Mouse (Mus musculus): ENCODE results near the gene Eef2.

Eef2 gene

DNA sequence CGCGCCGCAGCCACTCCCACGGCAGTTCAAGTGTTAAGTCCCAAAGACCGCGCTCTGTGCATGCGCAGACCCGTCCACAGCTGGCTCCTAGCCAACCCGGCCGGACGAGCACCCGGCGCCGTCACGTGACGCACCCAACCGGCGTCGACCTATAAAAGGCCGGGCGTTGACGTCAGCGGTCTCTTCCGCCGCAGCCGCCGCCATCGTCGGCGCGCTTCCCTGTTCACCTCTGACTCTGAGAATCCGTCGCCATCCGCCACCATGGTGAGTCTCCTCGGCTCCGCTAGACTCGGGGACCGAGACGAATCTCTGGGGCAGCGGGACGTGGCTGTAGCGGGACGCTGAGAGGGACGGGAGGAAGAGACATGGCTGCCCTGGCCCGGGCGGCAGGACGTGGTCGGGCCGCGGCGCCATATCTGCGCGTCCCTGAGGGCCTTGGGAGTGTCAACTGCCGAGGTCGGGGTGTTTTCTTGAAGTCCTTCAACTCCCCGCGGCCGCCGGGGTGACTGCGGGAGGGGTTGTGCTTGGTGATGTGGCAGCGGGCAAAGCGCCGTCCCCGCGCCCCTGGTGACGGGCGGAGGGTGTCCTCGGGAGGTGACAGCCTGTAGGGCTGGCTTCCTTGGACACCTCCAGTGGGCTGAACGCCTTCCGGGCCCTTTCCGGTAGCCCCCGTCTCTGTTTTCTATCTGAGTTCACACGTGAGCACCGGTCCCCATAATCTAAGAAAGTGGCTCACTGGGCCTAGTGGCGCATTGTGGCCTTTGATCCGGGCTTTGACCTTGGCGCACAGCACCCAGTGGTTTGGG, at the start of gene Eef2:
TSS of gene Eef2 (plus strand) at position 166 of the 806 bp plus-strand sequence.
- peak; percentile 98 for DNase-seq (ENCODE audit: low spot score)

DNA sequence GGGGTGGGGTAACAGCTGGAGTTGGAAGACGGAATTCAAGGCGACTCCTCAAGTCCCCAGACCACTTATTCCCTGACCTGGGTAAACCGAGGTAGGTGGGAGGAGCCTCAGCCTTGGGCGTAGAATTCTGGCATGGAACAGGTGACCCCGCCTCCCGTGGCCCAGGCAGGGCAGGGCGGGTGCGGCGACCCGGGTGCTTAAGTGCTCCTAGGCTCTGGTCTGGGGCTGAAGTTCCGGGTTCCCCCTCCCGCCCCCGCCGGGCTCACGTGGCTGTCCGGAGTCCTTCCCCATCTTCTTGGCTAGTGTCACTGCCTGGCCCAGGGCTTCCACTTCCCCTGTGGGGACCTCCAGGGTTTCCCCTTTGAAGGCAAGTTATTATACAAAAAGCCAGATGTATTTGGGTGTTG, 42.2 kb upstream of the Eef2 start:
- no peak for DNase-seq (ENCODE audit: low spot score)

DNA sequence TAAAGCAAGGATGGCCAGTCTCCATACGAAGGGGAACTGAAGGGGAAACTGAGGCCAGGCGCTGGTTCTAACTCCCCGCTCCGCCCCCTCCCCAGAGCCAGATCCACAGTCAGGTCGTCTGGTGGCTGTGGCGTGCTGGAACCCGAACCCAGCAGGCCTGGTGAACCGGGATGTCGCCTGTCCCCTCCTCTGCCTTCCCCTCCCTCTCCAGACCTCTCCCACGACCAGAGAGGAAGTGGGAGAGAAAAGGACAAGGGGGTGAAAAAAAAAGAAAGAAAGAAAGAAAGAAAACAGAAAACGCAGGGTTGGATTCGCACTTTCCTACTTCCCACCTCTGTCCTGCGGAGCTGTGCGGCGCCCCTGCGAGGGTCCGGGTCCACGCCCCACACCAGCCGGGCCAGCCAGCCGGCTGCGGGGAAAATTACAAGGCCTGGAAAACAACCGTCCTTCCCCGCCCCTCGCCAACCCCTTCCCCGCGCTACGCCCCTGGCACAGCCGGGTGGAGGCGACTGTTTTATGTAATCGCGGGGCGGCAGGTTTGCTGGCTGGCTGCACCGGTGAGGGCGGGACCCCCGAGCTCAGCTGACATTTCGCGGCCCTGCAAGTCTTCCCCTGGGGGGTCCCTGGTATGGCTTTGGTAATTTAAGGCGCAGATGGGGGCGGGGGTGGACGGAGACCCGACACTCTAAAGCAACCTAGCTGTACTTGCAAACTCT, 41.3 kb upstream of the Eef2 start, which contains the start of gene Zbtb7a:
TSS of gene Zbtb7a (plus strand) at position 255 of the 716 bp plus-strand sequence.
- DNase-seq (ENCODE audit: low spot score), result peak; percentile 44

DNA sequence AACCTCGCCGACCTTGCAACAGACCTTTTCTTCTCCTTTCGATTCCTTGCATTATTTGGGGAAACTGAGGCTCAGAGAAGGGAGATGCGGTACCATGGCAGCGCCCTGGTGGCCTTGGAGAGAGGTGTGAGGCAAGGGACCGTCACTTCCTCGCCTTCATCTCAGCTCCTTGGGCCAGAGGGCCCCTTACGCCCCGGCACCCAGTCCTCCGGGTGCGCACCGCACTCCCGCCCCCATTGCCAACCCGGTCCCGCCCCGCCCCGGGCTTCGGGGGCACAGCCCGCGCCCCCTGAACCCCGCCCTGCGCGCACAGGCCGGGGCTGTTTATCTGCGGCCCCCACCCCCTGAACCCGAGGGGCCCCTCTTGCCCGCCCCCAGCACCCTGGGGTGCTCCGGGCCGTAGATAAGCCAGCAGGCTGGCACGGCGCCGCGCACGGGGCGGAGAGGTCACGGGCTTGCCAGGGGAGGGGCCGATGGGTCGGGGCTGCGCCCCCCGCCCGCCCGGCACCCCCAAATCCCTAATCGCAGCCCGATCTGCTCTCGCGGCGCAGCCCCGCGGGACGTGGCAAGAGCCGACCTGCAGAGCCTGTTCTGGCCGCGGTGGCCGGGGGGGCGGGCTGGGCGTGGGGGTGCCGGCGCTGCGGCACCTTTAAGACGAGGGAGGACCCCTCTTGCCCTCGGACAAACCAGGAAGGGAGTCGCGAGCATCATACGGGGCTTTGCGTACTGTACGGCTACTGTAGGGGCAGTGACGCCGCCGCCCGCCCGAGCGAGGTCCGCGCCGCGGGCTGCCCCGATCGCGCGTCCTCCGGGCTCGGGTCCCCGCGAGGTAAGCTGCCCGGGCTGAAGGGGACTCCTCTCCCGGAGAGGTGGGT, 40.4 kb upstream of the Eef2 start:
- DNase-seq (ENCODE audit: low spot score), result peak; percentile 75

DNA sequence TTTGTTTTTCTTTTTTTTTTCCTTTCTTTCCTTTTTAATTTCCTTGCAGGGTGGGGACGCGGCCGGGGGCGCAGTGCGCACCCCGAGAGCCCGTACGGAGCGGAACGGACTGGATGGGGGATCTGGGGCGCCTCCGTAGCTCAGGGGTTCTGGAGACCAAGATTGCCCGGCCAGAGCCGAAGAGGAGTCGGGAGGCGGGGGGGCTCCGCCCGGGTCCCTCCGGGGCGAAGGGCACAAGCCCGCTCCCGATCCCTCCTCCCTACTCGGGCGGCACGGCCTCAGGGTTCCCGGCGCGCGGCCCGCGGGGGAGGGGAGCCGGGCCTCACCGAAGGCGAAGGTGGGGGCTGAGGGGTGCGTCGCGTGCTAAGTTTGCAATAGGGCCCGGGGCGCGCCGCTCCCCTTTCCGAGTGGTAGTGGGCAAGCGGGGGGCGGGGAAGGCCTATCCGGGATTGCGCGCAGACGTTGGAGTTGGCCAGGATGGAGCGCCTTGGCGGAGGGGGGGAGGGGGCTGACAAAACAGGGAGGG, 39.7 kb upstream of the Eef2 start:
- DNase-seq (ENCODE audit: low spot score), result no peak

DNA sequence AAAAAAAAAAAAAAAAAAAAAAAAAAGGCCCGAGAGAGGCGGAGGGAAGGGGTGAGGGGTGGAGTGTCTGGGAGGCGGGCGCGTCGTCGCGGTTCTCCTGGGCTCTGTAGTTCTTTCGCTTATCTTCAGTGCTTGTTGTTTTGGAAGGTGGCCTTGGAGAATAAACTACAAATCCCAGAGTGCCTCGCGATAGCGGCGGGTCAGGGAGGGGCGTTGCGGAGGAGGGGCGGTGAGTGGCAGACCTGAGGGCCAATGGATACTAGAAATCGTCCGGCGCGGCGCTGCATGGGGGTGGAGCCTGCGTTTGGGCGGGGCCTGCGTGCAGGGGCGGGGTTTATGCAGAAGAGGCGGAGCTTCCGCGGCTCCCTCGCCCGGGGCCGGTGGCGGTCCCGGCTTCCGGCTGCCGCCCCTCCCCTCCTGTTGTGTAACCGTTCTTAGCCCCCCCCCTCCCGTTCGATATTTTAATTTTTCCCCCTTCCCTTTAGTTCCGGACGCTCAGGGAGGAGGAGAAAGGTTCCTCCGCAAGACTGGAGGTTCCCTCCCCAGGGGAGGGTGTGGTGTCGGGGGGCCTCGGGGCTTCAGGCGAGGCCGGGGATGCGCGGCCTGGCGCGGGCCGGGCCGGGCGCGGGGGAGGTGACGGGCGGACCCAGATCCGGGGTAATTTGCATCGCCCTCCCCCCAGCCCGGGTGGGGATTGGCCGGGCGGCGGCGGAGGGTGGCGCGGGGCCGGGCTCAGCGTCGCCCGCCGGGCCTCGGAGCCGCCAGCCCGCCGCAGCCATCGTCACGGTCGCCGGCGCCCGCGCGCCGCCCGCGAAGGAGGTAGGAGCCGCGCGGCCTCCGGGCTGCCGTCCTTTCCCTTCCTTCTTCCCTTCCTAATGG, 38.9 kb upstream of the Eef2 start:
- peak; percentile 98 for DNase-seq (ENCODE audit: low spot score)

DNA sequence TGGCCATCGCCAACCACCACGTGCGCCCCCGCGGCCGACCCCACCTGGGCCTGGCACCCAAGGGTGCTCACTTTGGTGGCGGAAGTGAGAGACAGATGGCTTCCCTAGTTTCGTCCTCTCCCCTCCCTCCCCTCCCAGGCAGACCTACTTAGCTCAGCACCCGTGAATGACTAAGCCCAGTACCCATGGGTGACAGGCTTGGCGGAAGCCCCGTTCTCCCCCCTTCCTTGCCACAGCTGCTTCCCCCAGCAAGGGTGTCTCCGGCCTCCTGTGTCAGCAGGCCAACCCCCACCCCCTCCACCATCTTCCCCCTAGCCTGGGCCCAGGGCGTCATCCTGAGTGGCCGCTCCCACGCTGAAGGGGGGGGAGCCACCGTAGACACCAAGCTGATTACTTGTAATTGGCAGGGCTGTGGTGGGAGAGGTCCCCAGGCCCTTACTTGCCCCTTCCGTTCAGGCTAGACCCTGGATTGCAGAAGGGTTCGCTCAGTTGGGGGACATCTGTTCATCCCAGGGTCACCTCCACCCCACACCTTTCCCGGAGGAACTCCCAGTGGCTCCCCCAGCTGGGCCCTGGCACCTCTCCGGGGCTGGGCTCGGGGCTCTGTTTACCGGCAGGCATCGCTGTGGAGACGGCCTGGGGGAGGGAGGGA, 38.2 kb upstream of the Eef2 start:
- peak; percentile 54 for DNase-seq (ENCODE audit: low spot score)

DNA sequence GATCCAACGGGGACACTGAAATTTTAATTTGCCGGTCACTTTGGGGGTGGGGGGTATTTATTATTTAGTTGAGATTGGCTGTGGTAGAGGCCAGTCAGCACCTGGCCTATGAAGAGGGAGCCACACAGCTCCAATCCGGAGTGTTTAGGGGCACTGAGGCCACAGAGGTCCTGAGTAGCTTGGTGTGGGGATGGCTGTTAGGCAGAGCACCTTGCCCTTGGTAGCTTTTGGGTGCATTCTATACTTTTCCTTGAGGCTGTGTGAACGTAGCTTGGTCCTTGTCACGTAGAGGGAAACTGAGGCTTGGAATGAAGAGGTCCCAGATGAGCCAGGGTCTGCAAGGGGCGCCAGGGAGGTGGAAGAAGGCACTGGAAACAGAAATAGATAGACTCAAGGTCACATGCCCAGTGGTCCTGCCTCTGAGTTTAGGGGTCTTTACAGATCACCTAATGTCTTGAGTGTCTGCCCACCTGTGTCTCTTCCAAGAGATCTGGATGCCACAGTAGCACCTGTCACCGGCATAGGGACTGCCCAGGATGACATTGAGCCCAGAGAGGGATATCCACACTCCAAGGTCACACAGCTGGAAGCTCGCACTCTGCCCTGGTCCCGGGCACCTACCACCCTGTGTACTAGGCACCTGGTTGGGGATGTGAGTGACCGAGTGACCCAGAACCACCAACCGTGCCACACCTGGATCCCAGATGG, 37.5 kb upstream of the Eef2 start:
- DNase-seq (ENCODE audit: low spot score), result no peak

DNA sequence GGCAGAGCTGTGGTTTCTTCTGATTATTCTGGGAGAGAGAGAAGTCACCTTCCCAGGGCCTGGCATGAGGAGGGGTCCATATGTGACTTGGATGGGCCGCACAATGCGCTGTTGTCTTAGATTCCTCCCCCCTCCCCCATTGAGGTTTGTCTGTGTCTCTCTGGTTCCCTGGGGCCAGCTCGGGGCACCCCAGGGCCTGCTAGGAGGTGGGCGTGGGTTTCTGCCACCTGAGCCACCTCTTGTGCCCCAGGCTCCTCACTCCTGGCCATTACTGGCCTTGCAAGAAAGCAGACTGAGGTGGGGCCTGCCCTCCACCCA, 36.9 kb upstream of the Eef2 start:
- DNase-seq (ENCODE audit: low spot score), result no peak

DNA sequence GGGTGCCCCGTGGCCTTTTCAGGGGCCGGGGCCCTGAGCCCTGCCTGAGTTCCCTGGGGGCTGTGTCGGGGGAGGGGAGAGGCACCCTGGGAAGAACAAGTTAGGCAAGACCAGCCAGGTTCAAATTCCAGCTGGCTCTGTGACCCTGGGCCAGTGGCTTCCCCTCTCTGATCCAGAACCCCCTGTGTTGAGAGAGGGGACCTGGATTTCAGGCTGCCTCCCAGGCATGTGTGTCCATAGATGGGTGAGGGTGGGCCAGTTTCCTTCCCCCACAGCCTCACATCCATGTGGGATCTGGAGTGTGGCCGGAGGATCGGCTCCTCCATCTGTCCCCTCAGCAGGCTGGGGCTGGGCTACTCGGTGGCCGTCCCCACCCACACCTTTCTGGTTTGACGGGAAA, 36.4 kb upstream of the Eef2 start:
- no peak for DNase-seq (ENCODE audit: low spot score)

DNA sequence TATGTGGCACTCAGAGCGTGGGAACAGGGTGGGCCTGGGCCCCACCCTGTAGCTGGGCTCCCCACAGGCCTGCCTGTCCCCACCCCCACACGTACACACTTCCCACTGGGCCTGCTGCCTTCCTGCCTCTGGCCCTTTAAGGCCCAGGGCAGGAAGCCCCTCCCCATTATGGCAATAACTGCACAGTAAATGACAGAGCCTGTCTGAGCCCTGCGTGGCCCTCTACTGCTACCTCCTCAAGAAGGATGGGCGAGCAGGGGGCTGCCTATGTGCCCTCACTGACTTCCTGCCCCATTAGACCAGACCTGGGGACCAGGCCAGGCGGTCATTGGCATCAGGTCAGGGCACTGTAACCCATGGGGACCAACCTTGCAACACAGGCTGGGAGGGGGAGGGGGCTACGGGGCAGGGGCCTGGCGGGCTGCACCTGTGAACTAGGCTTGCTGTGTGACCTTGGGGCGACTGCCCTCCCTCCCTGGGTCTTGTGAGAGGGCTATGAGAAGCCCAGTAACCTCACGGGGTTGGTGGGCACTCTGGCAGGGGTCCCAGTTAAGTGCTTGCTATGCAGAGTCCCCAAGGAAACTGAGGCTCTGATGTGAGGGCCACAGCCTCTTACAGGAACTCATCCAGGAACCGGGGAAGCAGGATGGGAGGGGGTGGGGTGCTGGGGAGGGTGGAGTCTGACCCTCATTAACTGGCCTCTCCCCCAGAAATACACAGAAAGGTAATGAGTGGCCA, 35.5 kb upstream of the Eef2 start:
- DNase-seq (ENCODE audit: low spot score), result no peak

DNA sequence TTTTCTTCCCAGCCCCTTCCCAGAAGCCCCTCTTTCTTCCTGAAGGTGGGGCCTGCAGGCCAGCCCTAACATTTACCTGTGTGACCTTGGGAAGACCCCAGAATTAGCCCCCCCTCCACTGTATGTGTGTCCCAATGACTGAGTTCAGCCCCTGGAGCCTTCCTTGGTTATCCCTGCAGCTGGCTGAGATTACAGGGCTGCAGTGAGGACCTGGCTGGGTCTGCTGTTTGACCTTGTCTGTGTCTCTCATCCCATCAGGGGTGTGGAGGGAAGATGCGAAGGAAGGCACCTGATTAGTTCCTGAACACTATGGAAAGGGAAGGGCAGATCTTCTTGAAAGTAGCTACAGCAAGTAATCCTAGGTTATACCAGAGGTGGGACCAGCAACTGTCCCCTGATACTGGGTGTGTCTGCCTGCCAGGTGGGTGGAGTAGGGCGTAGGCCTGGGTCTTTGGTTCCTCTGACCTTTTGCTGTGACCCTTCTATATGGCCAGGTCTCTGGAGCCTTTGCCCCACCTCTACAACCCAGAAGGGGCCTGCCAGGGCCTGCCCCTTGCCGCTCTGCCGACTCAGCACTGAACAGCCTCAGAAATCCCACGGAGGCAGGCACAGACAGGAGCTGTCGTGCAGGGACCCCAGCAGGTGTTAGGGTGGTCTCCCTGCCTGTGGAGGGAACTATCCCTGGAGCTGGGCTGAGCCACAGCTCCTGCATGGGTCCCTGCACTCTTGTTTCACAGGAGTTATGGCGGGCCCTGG, 34.8 kb upstream of the Eef2 start:
- no peak for DNase-seq (ENCODE audit: low spot score)

DNA sequence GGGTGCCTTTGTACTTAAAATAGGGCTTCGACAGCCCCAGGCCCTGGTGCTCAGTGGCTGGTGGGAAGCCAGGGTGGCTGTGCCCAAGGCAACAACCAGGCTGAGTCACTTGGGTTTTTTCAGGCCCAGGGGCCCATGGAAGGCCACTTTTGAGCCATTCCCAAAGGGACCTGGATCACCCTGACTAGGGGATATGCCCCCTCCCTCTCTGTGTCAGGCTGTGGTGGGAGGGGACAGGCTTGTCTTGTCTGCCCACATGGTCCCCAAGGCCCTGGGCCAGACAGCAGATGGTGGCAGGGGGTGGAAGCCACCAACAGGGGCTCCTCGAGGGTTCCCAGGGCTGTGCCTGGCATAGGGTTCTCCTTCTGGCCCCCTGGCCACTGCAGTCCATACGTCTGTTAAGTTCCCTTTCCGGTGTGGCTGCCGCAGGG, 33.9 kb upstream of the Eef2 start:
- no peak for DNase-seq (ENCODE audit: low spot score)

DNA sequence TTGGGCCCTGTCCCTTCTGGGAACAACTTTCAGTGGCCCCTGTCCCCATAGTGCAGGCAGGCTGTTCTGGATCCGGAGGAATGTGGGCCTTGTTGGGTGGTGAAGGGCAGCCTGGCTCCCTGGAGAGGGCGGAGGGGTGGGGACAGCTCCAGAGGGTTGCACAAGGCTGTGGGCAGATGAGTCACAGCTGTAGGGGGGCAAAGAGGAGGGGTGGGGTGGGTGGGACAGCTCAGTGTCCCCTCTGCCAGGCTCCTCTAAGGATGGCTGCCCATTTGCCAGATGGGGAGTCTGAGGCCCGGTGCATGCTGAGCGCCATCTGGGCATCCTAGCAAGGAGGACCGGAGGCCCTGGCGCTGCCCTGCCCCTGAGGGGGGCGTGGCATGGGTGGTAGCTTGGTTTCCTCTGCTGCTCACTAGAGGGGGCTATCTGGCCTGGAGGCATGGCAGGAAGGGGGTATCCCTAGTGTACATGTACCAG, 33.2 kb upstream of the Eef2 start:
- DNase-seq (ENCODE audit: low spot score), result no peak

DNA sequence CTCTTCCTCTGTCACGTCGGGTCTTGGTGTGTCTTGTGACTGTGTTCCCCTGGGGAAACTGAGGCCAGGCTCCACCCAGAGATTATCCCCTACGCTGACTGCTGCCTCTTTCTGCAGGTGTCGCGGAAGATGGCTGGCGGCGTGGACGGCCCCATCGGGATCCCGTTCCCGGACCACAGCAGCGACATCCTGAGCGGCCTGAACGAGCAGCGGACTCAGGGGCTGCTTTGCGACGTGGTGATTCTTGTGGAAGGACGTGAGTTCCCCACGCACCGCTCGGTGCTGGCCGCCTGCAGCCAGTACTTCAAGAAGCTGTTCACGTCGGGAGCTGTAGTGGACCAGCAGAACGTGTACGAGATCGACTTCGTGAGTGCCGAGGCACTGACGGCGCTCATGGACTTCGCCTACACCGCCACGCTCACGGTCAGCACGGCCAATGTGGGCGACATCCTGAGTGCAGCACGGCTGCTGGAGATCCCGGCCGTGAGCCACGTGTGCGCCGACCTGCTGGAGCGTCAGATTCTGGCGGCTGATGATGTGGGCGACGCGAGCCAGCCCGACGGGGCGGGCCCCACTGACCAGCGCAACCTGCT, 32.5 kb upstream of the Eef2 start:
- no peak for DNase-seq (ENCODE audit: low spot score)

DNA sequence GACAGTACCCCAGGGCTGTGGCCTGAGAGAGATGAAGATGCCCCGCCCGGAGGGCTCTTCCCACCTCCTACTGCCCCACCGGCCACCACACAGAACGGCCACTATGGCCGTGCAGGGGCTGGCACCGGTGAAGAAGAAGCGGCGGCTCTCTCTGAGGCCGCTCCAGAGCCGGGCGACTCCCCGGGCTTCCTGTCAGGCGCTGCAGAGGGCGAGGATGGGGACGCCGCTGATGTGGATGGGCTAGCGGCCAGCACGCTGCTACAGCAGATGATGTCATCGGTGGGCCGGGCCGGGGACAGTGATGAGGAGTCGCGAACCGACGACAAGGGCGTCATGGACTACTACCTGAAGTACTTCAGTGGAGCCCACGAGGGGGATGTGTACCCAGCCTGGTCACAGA, 31.8 kb upstream of the Eef2 start:
- DNase-seq (ENCODE audit: low spot score), result no peak

DNA sequence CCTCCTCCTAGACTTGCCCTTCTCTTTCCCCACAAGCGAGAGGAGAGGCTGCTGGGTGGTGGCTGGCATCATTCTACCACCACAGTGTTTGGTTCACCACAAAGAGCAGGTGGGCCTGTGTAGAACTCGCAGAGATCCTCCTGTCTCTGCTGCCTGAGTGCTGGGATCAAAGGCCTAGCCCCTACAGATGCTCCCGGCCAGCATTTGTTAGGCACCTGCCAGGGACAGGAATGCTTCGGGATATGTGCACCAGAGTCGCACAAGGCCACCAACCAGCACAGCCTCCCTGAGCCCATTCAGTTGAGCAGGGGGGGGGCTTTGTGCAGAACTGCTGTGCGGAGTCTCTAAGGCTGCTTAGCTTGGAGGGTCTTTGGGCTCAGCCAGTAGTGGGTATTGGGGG, 31.1 kb upstream of the Eef2 start:
- DNase-seq (ENCODE audit: low spot score), result no peak

DNA sequence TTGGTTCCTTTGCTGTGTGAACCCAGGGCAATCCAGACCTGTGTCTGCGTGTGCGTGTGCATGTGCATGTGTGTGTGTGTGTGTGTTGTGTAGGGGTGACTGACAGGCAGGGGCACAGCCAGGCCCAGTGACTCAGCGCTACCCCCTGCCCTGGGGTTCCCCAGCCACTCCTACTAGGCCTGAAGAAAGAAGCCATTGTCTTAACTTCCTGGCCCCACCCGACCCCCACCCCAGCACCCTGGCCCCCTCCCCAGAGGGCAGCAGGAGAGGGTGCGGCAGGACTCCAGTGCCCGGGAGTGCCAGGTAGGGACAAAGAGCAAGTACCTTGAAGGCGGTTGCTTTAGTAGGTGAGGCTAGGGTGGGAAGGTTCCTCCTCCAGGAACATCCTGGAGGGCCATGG, 30.7 kb upstream of the Eef2 start:
- DNase-seq (ENCODE audit: low spot score), result no peak

Data from embryo, embryonic 10.5 days (tissue).